Mouse (Mus musculus) cerebellum, adult 2 months (tissue): ENCODE data around the gene Masp1.

Source experiments
- CTCF ChIP-seq: fragments of 200-500 bp; IDR thresholded peaks from 2 replicates; pipeline ENCODE4 v1.5.1; 2011; ENCODE audit warnings: low read depth, mild to moderate bottlenecking, control low read depth, low read length, moderate library complexity, borderline replicate concordance; ENCODE audit not compliant: insufficient read depth
- POLR2A ChIP-seq: fragments of 200-500 bp; IDR thresholded peaks from 2 replicates; pipeline ENCODE4 v1.6.1; 2011; ENCODE audit warnings: low read length, control low read depth, borderline replicate concordance; ENCODE audit not compliant: insufficient read depth

DNA sequence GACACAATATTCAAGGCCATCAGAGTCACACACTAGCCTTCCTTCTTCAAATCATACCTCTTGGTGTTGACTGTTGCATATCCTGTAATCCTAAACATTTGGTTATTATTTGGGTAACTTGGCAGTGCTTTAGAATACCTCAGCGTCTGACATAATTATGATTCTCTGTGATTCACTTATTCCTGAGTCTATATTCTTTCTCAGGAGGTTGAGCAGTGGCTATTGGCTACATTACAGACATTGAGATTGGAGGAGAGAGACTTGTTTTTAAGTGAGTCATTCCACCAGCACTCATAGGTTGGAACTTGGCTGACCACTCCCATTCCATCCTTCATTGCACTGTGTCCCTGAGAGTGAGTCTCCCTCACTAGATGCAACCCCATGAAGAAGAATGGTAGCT is 7.2 kb downstream of the Masp1 start:
- TF ChIP-seq POLR2A: no peak
- no peak for TF ChIP-seq CTCF
